Mouse (Mus musculus) bone marrow, adult 2 months (tissue): ENCODE results near the gene BC049730.

Source experiments
- CTCF ChIP-seq: fragments of 200-500 bp; IDR thresholded peaks from 2 replicates; pipeline ENCODE4 v1.5.1; 2011; ENCODE audit warnings: low read length, control low read depth; ENCODE audit not compliant: control insufficient read depth, insufficient read depth
- POLR2A ChIP-seq: fragments of 200-500 bp; IDR thresholded peaks from 2 replicates; pipeline ENCODE4 v1.6.1; 2011; ENCODE audit warnings: low read depth, mild to moderate bottlenecking, control low read depth, low read length, borderline replicate concordance; ENCODE audit not compliant: control insufficient read depth

DNA sequence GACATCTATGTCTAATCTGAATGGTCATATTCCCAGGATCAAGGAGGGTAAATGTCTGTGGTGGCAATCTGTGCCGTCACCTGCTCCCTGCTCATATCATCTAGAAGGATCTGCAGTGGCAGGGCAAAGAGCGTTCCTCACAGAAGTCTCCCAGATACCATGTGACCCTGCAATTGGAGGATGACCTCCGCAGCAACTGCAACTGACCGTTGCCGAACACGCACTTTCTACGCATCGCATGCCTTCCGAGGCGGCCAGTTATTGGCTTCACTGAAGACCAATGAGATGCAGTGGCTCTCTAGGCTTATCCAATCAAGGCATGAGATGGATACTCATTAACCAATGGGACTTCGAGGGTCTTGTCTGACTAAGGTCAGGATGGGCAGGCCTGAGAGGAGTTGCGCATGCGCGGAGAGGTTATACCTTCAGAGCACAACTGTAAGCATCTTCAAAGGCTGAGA lies at the start of gene BC049730:
- TF ChIP-seq CTCF (no peak), POLR2A (no peak)
